Mouse (Mus musculus) kidney, embryonic 14.5 days (tissue): ENCODE results near the gene Pa2g4. TPM values are rescaled to one million over a fixed set of nuclear protein-coding genes. Genes with fewer than 3 reads are reported as not detected.
A peak's percentile ranks its signal among the peaks of the same experiment; 100 is the strongest.

Experiments
- ATAC-seq: fragments of 200-750 bp; cut with Nextera tagmentation; 2 replicates; pipeline ENCODE4 v1.8.0; 2017; ENCODE audit warnings: moderate number of reproducible peaks, mild to moderate bottlenecking, moderate TSS enrichment, moderate library complexity; ENCODE audit not compliant: low FRiP score, low TSS enrichment
- H3K27ac ChIP-seq: fragments of 300-500 bp; sonication (generic); 2 replicates; pipeline ENCODE4 v1.5.1; 2014; ENCODE audit warnings: low read depth, mild to moderate bottlenecking, low read length, moderate library complexity, mixed read lengths
- H3K27me3 ChIP-seq: fragments of 300-500 bp; sonication (generic); 2 replicates; pipeline ENCODE4 v1.6.1; 2014; ENCODE audit warnings: mild to moderate bottlenecking, low read length; ENCODE audit not compliant: control insufficient read depth, insufficient read depth
- H3K36me3 ChIP-seq: fragments of 300-500 bp; sonication (generic); 2 replicates; pipeline ENCODE4 v1.6.1; 2014; ENCODE audit warnings: low read length, mixed read lengths; ENCODE audit not compliant: control insufficient read depth, insufficient read depth
- H3K4me1 ChIP-seq: fragments of 300-500 bp; sonication (generic); 2 replicates; pipeline ENCODE4 v1.6.1; 2014; ENCODE audit warnings: low read length, mixed read lengths; ENCODE audit not compliant: control insufficient read depth, insufficient read depth
- H3K4me2 ChIP-seq: fragments of 300-500 bp; sonication (generic); replicated peaks from 2 replicates; pipeline ENCODE4 v1.6.1; 2014; ENCODE audit warnings: low read depth, mild to moderate bottlenecking, low read length
- H3K4me3 ChIP-seq: fragments of 300-500 bp; sonication (generic); 2 replicates; pipeline ENCODE4 v1.5.1; 2014; ENCODE audit warnings: mild to moderate bottlenecking, low read length
- H3K9ac ChIP-seq: fragments of 300-500 bp; sonication (generic); 2 replicates; pipeline ENCODE4 v1.6.1; 2014; ENCODE audit warnings: low read depth, mild to moderate bottlenecking, low read length, moderate library complexity
- H3K9me3 ChIP-seq: fragments of 300-500 bp; sonication (generic); 2 replicates; pipeline ENCODE4 v1.6.1; 2016; ENCODE audit warnings: low read length; ENCODE audit not compliant: control insufficient read depth
- WGBS: fragments of 180-500 bp; shearing (Covaris S2); extraction: QIAGEN DNeasy Blood & Tissue Kit; methylation state at CpG from one replicate; pipeline ENCODE4 v1.1.7; 2014; 5-methylcytosine and 5-hydroxymethylcytosine counted together
- polyA plus RNA-seq: library from polyadenylated mRNA; unstranded; fragments of >200 nt; fragmentation: Nextera tagmentation; extraction: Ambion mirVana; gene quantifications from 2 replicates; pipeline ENCODE4 v1.2.1, GENCODE M21; 2014

Pa2g4 gene
- polyA plus RNA-seq, 1 experiment from 2014 or later: 254 TPM

DNA sequence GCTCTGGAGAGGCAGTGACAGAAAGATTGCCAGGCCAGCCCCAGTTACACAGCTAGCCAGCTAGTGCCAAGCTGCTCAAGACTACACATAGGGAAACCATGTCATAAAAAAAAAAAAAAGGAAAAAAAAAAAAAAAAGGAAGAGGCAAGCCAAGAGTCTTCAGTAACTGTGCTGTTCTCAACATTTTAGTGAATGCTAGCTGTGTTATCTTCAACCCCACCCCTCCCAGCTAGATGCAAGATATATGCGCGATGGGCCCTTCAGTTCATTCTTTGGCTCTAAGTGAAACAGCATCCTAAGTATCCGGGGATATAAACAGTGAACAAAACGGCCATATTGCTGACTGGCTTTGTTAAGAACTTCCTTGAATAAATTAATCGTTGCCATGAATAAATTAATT lies 27.0 kb upstream of the Pa2g4 start:
- 82% methylated on average over 5 of the region's 5 CpGs for WGBS
- Histone ChIP-seq H3K27ac (no peak overlapping the region), H3K4me3 (no peak overlapping the region), H3K27me3 (peaks cover 23% of the 10 kb centered on the region), H3K36me3 (no peaks in the 10 kb centered on the region), H3K4me2 (no peak overlapping the region), H3K4me1 (0 out of 2 replicates have a peak, but pooled peaks cover 3% of the 10 kb centered on the region), H3K9me3 (no peaks in the 10 kb centered on the region), H3K9ac (no peak overlapping the region)
- no peak for ATAC-seq

DNA sequence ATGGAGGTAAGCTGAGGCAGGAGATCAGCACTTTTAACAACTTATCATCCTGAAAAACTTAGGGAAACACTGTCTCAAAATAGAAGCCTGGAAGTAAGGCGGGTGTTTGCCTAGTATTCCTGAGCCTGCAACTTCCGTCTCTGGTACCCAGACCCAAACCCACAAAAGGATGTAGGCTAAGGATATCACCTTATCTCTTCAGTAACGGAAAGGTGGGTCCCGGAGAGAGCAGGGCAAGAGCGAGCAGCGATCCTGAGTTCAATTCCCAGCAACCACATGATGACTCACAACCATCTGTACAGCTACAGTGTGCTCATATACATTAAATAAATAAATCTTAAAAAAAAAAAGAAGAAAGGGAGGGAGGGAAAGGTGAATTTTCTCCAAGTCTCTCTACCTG lies 25.6 kb upstream of the Pa2g4 start:
- peaks cover 25% of the 10 kb centered on the region for H3K27me3 ChIP-seq
- H3K4me3 ChIP-seq: no peak overlapping the region
- 0 out of 2 replicates have a peak, but pooled peaks cover 3% of the 10 kb centered on the region for H3K4me1 ChIP-seq
- 85% methylated on average over 6 of the region's 6 CpGs for WGBS
- no peak overlapping the region for H3K4me2 ChIP-seq
- H3K9me3 ChIP-seq: no peaks in the 10 kb centered on the region
- no peaks in the 10 kb centered on the region for H3K36me3 ChIP-seq
- no peak overlapping the region for H3K9ac ChIP-seq
- ATAC-seq: no peak
- no peak overlapping the region for H3K27ac ChIP-seq

DNA sequence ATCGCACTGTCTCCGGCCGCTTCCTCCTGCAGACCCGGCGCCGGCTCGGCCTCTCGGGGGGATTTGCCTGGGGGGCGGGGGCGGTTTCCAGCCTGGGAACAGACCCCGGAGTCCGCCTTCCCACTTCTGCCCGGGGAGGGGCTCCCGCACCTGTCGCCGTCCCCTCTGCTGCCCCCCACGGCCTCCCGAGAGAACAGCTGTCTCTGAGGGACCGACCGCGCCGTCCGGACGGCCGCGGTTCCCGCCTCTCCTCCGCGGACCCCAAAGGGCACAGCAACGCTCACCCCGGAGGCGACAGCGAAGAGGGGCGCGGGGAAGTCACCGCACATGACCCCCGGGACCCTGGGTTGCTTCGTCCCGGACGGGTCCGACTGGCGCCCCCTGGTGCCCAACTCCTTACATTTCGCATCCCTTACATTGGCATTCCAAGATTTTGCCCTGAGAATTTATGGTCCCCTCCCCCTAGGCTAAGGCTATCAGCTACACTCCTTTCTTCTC lies 24.5 kb upstream of the Pa2g4 start:
- ATAC-seq: peak; percentile 51
- peak overlapping the region; percentile 85 for H3K27ac ChIP-seq
- no peaks in the 10 kb centered on the region for H3K9me3 ChIP-seq
- peaks cover 25% of the 10 kb centered on the region for H3K27me3 ChIP-seq
- WGBS: under 1% methylated on average over 34 of the region's 43 CpGs
- no peaks in the 10 kb centered on the region for H3K36me3 ChIP-seq
- H3K4me1 ChIP-seq: 0 out of 2 replicates have a peak, but pooled peaks cover 3% of the 10 kb centered on the region
- peak overlapping the region; percentile 60 for H3K9ac ChIP-seq
- peak overlapping the region; percentile 97 for H3K4me2 ChIP-seq
- peak overlapping the region; percentile 71 for H3K4me3 ChIP-seq

DNA sequence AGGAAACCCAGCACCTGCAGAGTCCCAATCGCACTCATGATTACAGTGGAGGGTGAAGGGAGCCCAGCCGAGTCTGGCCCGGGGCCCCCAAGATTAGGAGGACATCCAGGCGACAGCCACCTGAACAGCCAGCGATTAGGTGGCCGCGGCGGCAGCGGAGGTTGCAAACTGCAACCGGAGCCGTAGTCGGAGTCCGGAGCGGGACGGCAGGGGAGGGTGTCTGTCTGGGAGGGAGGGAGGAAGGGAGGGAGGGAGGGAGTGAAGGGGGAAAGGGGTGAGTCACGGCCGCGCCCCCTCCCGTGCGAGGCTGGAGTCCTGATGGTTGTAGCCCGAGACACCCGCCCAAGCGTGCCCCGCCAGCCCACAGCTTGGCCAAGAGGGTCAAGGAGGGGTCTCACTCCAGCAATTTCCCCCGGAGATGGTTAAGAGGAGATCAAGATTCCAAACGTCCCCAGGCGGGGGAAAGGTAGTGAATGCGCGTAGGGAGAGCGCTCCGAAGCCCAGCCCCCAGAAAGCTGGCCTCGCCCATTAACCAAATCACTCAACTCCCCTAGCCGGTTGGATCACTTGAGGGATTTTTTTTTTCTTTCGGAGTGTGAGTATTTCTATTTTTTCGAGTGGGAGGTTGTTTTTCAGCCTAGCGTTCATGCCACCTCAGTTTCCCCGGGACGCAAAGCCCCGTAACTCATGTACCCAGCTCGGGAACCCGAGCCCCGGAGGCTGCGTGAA lies 23.8 kb upstream of the Pa2g4 start, which contains the start of gene Erbb3:
TSS of gene Erbb3 (minus strand) at position 189 of the 729 bp plus-strand sequence.
- Histone ChIP-seq H3K4me1 (0 out of 2 replicates have a peak, but pooled peaks cover 3% of the 10 kb centered on the region), H3K9ac (peak within 1 kb of the TSS; percentile 60), H3K36me3 (no peaks in the 10 kb centered on the region), H3K9me3 (no peaks in the 10 kb centered on the region), H3K4me3 (peak within 1 kb of the TSS; percentile 71), H3K4me2 (peak within 1 kb of the TSS; percentile 97), H3K27ac (peak within 1 kb of the TSS; percentile 85), H3K27me3 (peaks cover 25% of the 10 kb centered on the region)
- ATAC-seq: peak; percentile 69
- WGBS: under 1% methylated on average over 43 of the region's 43 CpGs

- Histone ChIP-seq H3K4me3 (peak overlapping the region; percentile 71), H3K4me1 (peaks cover 3% of the 10 kb centered on the region; the same call in 1 of the 2 replicates), H3K27me3 (peaks cover 25% of the 10 kb centered on the region), H3K27ac (peak overlapping the region; percentile 85), H3K9ac (peak overlapping the region; percentile 60), H3K4me2 (peak overlapping the region; percentile 97), H3K36me3 (no peaks in the 10 kb centered on the region), H3K9me3 (no peaks in the 10 kb centered on the region)
- peak; percentile 28 for ATAC-seq
- 2% methylated on average over 23 of the region's 23 CpGs for WGBS
These were observed 23.1 kb upstream of the Pa2g4 start for GRCm38 (mm10) chr10:128588775-128589463.

DNA sequence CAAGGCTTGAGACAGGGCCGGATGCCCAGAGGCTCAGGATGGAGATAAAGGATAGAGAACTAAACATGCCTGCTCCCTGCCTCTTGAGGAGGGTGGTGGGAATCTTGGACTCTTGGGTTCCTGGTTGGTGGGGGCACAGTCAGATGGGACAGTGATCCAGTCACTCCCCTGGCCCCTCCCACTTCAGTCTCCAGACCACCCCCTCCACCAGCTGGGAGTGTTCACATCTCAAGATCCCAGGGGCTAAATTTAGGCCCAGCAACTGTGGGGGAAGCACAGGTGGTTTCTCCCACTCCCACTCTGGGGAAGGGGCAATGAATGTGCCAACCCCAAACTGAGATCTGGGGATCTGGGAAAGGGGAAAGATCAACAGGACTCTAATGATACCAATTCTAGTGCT lies 22.3 kb upstream of the Pa2g4 start:
- no peak overlapping the region for H3K9ac ChIP-seq
- H3K36me3 ChIP-seq: no peaks in the 10 kb centered on the region
- 0 out of 2 replicates have a peak overlapping the region, but pooled peaks have one; percentile 18 for H3K27ac ChIP-seq
- 30% methylated on average over 1 of the region's 1 CpGs for WGBS
- ATAC-seq: no peak
- H3K4me3 ChIP-seq: peak overlapping the region; percentile 71
- H3K4me2 ChIP-seq: peak overlapping the region; percentile 33
- H3K9me3 ChIP-seq: no peaks in the 10 kb centered on the region
- peaks cover 3% of the 10 kb centered on the region; the same call in 1 of the 2 replicates for H3K4me1 ChIP-seq
- H3K27me3 ChIP-seq: peaks cover 25% of the 10 kb centered on the region

- Histone ChIP-seq H3K4me2 (peak overlapping the region; percentile 33), H3K36me3 (no peaks in the 10 kb centered on the region), H3K4me1 (peaks cover 3% of the 10 kb centered on the region; the same call in 1 of the 2 replicates), H3K9ac (no peak overlapping the region), H3K27me3 (peaks cover 25% of the 10 kb centered on the region), H3K27ac (no peak overlapping the region; the same call in 1 of the 2 replicates), H3K4me3 (peak overlapping the region; percentile 71; the same call in 1 of the 2 replicates), H3K9me3 (no peaks in the 10 kb centered on the region)
- no peak for ATAC-seq
- WGBS: 55% methylated on average over 8 of the region's 8 CpGs
These were observed 21.9 kb upstream of the Pa2g4 start for GRCm38 (mm10) chr10:128587697-128588096.

GRCm38 (mm10) chr10:128587120-128587519 lies 21.3 kb upstream of the Pa2g4 start:
- Histone ChIP-seq H3K9ac (no peak overlapping the region), H3K4me3 (no peak overlapping the region), H3K27me3 (peaks cover 25% of the 10 kb centered on the region), H3K9me3 (no peaks in the 10 kb centered on the region), H3K27ac (peak overlapping the region; percentile 21; the same call in 1 of the 2 replicates), H3K4me1 (peaks cover 3% of the 10 kb centered on the region; the same call in 1 of the 2 replicates), H3K36me3 (no peaks in the 10 kb centered on the region), H3K4me2 (peak overlapping the region; percentile 15; the same call in 1 of the 2 replicates)
- ATAC-seq: no peak
- WGBS: 54% methylated on average over 4 of the region's 4 CpGs
